In the genomic region with DNA sequence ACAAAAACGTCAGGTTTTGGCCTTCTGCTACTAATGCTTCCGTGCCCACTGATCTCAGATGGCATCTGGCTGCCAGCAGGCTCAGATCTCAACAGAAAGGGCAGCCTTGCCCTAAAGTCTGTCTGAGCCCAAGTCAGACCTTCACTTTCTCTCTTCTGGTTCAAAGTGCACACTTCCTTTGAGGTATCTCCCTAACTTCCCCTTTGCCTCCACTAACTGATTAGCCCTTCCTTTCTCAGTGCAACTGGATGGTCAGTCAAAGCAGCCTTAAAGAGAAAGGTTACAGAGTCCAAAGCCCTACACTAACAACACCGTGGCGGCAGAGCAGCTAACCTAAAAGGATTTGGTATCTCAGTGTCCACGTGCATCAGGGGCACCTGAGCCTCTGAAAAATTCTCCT, we compare ENCODE assay signal across 21 mouse cellular contexts. TPM values are rescaled to one million over a fixed set of nuclear protein-coding genes. Genes with fewer than 3 reads are reported as not detected.
DNase-seq lines count a peak whose midpoint lies in the region; ATAC-seq lines count a peak whose summit lies in the region.
"Had no signal": no experiment of that assay in that cellular context is flagged by ENCODE, and none has a peak within 500 bp of the region (broad histone marks: within the 10 kb centered on the region; RNA-seq: fewer than 3 reads in every experiment).

No protein-coding gene starts in this region.

- no peak overlapping the region for H3K9ac ChIP-seq in heart, embryonic 12.5 days
- H3K9ac ChIP-seq in forebrain, embryonic 15.5 days (replicated peaks) = no peak overlapping the region
- H3K9ac ChIP-seq: forebrain, embryonic 12.5 days; heart, embryonic 15.5 days; neural tube, embryonic 13.5 days had no signal

- H3K27me3 ChIP-seq in heart, embryonic 12.5 days (replicated peaks) = no peaks in the 10 kb centered on the region
- no peaks in the 10 kb centered on the region for H3K27me3 ChIP-seq in megakaryocyte, embryonic 14.5 days (replicated peaks)
- no peaks in the 10 kb centered on the region for H3K27me3 ChIP-seq in forebrain, embryonic 15.5 days
- H3K27me3 ChIP-seq: forebrain, embryonic 12.5 days; heart, embryonic 15.5 days; neural tube, embryonic 13.5 days; Patski had no signal

- H3K9me3 ChIP-seq in heart, embryonic 12.5 days (replicated peaks) = no peaks in the 10 kb centered on the region
- no peaks in the 10 kb centered on the region for H3K9me3 ChIP-seq in megakaryocyte, embryonic 14.5 days
- H3K9me3 ChIP-seq in forebrain, embryonic 15.5 days = no peaks in the 10 kb centered on the region
- H3K9me3 ChIP-seq: forebrain, embryonic 12.5 days; heart, embryonic 15.5 days; midbrain, embryonic 10.5 days; neural tube, embryonic 13.5 days had no signal

- peak; percentile 20; the same call in 1 of the 2 replicates for ATAC-seq in heart, embryonic 12.5 days (ENCODE audit: insufficient number of reproducible peaks, low FRiP score)
- ATAC-seq in hematopoietic stem cell, adult 5-6 weeks (replicated peaks in 1 of 2; ENCODE audit: insufficient read depth in 1 of 2, low FRiP score in 2 of 2, low TSS enrichment in 1 of 2, low read depth in 1 of 2, poor library complexity in 2 of 2, severe bottlenecking in 2 of 2) = peak; percentile 44 to 52
- no peak for ATAC-seq in forebrain, embryonic 15.5 days (replicated peaks)
- ATAC-seq: activated CD4-positive, CD25-positive, alpha-beta regulatory T cell, adult 4 months; inflammation-experienced regulatory T-cells, adult 6 months; Patski had no signal

- peaks cover 22% of the 10 kb centered on the region for H3K4me1 ChIP-seq in heart, embryonic 12.5 days (replicated peaks)
- peaks cover 100% of the 10 kb centered on the region for H3K4me1 ChIP-seq in megakaryocyte, embryonic 14.5 days
- H3K4me1 ChIP-seq in forebrain, embryonic 15.5 days = no peaks in the 10 kb centered on the region
- H3K4me1 ChIP-seq: forebrain, embryonic 12.5 days; heart, embryonic 15.5 days; midbrain, embryonic 10.5 days; neural tube, embryonic 13.5 days had no signal

- H3K27ac ChIP-seq in heart, embryonic 12.5 days (ENCODE audit: poor library complexity, severe bottlenecking) = peak overlapping the region; percentile 37; the same call in 1 of the 2 replicates
- H3K27ac ChIP-seq in forebrain, embryonic 15.5 days (replicated peaks) = no peak overlapping the region
- H3K27ac ChIP-seq: forebrain, embryonic 12.5 days; heart, embryonic 15.5 days; midbrain, embryonic 10.5 days; neural tube, embryonic 13.5 days had no signal

- H3K36me3 ChIP-seq in heart, embryonic 12.5 days = no peaks in the 10 kb centered on the region
- H3K36me3 ChIP-seq in megakaryocyte, embryonic 14.5 days (replicated peaks; ENCODE audit: low read length) = peaks cover 30% of the 10 kb centered on the region
- no peaks in the 10 kb centered on the region for H3K36me3 ChIP-seq in forebrain, embryonic 15.5 days
- H3K36me3 ChIP-seq: forebrain, embryonic 12.5 days; heart, embryonic 15.5 days; midbrain, embryonic 10.5 days; neural tube, embryonic 13.5 days had no signal

- no peak overlapping the region for H3K4me2 ChIP-seq in heart, embryonic 12.5 days
- H3K4me2 ChIP-seq in forebrain, embryonic 15.5 days (replicated peaks) = no peak overlapping the region
- H3K4me2 ChIP-seq: forebrain, embryonic 12.5 days; heart, embryonic 15.5 days; neural tube, embryonic 13.5 days had no signal

- WGBS in heart, embryonic 12.5 days = 46% methylated on average over 5 of the region's 5 CpGs
- WGBS in forebrain, embryonic 15.5 days = 73% methylated on average over 5 of the region's 5 CpGs

- no peak overlapping the region for H3K4me3 ChIP-seq in heart, embryonic 12.5 days
- peak overlapping the region; percentile 77 for H3K4me3 ChIP-seq in megakaryocyte, embryonic 14.5 days (replicated peaks)
- no peak overlapping the region for H3K4me3 ChIP-seq in forebrain, embryonic 15.5 days
- H3K4me3 ChIP-seq: forebrain, embryonic 12.5 days; heart, embryonic 15.5 days; midbrain, embryonic 10.5 days; neural tube, embryonic 13.5 days had no signal

- no peak for DNase-seq in heart, adult 18-20 months
- DNase-seq in A20 (ENCODE audit: low read depth, low spot score) (peak; percentile 58), MN1 (ENCODE audit: low spot score) (no peak)
- DNase-seq in cerebellum, adult 9-11 months = no peak
- DNase-seq: adrenal gland, postnatal 14 days; cerebellum, adult 9-10 months; embryo, embryonic 11 days; gastrocnemius, postnatal 36 days; right cerebral cortex, postnatal 14 days; thymus, postnatal 4 days had no signal

RNA-seq across cellular contexts. Expression of gene Pfkfb3, which starts 9.5 kb away (rescaled TPM):
- polyA plus RNA-seq in heart, embryonic 12.5 days (2016; fragmentation: Nextera tagmentation; extraction: Ambion mirVana) = 11.8 and 12.6 TPM in 2 replicates
- total RNA-seq in heart, adult 18-20 months (2021) = 10 to 100 TPM; 11.3 to 23.2 TPM
- 22.7 and 38.3 TPM in 2 replicates for total RNA-seq in hematopoietic stem cell, adult 5-6 weeks (2017)
- polyA plus RNA-seq in megakaryocyte, embryonic 14.5 days (2012; ENCODE audit: insufficient read depth, low replicate concordance) = 5.8 and 10.6 TPM in 2 replicates
- 32.5 and 33.5 TPM in 2 replicates for polyA plus RNA-seq in forebrain, embryonic 15.5 days (2015; fragmentation: Nextera tagmentation; extraction: Ambion mirVana)

RNA-seq across cellular contexts. Expression of gene Rbm17, which starts 59.6 kb away (rescaled TPM):
- 101 and 103 TPM in 2 replicates for polyA plus RNA-seq in heart, embryonic 12.5 days (2016; fragmentation: Nextera tagmentation; extraction: Ambion mirVana)
- total RNA-seq in heart, adult 18-20 months (2021) = 10 to 100 TPM; 56.4 to 64.0 TPM
- total RNA-seq in hematopoietic stem cell, adult 5-6 weeks (2017) = 178 and 218 TPM in 2 replicates
- 21.6 and 123 TPM in 2 replicates for polyA plus RNA-seq in megakaryocyte, embryonic 14.5 days (2012; ENCODE audit: insufficient read depth, low replicate concordance)
- polyA plus RNA-seq in forebrain, embryonic 15.5 days (2015; fragmentation: Nextera tagmentation; extraction: Ambion mirVana) = 139 and 140 TPM in 2 replicates
